29 mouse cellular contexts compared by ENCODE assay signal in genomic region chr17:49764963-49765362, GRCm38 (mm10).
A peak's percentile ranks its signal among the peaks of the same experiment; 100 is the strongest.
DNase-seq lines count a peak whose midpoint lies in the region; ATAC-seq and TF ChIP-seq lines count a peak whose summit lies in the region.
"Had no signal": no experiment of that assay in that cellular context is flagged by ENCODE, and none has a peak within 500 bp of the region (broad histone marks: within the 10 kb centered on the region; RNA-seq: fewer than 3 reads in every experiment).

No protein-coding gene starts in this region.

- H3K4me3 ChIP-seq in lung, embryonic 14.5 days (ENCODE audit: low read depth, low read length), result no peak overlapping the region
- H3K4me3 ChIP-seq in limb, embryonic 10.5 days, result no peak overlapping the region
- H3K4me3 ChIP-seq in gastrocnemius, adult 2 months, result no peak overlapping the region
- H3K4me3 ChIP-seq: embryonic facial prominence, embryonic 12.5 days; embryonic facial prominence, embryonic 15.5 days; heart, adult 2 months; heart, embryonic 10.5 days; heart, embryonic 13.5 days had no signal

- peak; percentile 73 for DNase-seq in lung, embryonic 14.5 days
- no peak for DNase-seq in lung, postnatal 36 days
- peak; percentile 25 for DNase-seq in brain, embryonic 14.5 days (ENCODE audit: low read depth)
- DNase-seq in limb, embryonic 10.5 days (ENCODE audit: low spot score), result peak; percentile 57
- DNase-seq in gastrocnemius, adult 2 months, result no peak
- DNase-seq in thymus, postnatal 0 days (ENCODE audit: low spot score), result no peak
- DNase-seq: adrenal gland, postnatal 10 days; adrenal gland, postnatal 36 days; B cell, adult 2 months; cerebellum, adult 11 months; cerebellum, adult 2 months; cerebellum, postnatal 10 days; cerebellum, postnatal 36 days; forebrain, postnatal 0 days; gastrocnemius, postnatal 10 days; gastrocnemius, postnatal 36 days; heart, adult 2 months; heart, postnatal 14 days; heart, postnatal 4 days had no signal

- no peak overlapping the region for H3K9ac ChIP-seq in lung, embryonic 14.5 days
- H3K9ac ChIP-seq: embryonic facial prominence, embryonic 12.5 days; embryonic facial prominence, embryonic 15.5 days; forebrain, postnatal 0 days; heart, embryonic 13.5 days; hindbrain, embryonic 14.5 days had no signal

- H3K4me2 ChIP-seq in lung, embryonic 14.5 days, result no peak overlapping the region
- H3K4me2 ChIP-seq: embryonic facial prominence, embryonic 12.5 days; embryonic facial prominence, embryonic 15.5 days; heart, embryonic 13.5 days; hindbrain, embryonic 14.5 days had no signal

- no peak overlapping the region for H3K27ac ChIP-seq in lung, embryonic 14.5 days (ENCODE audit: low read depth)
- peak overlapping the region; percentile 19; the same call in 1 of the 2 replicates for H3K27ac ChIP-seq in limb, embryonic 10.5 days
- H3K27ac ChIP-seq in gastrocnemius, adult 2 months, result no peak overlapping the region
- H3K27ac ChIP-seq: embryonic facial prominence, embryonic 12.5 days; embryonic facial prominence, embryonic 15.5 days; heart, adult 2 months; heart, embryonic 10.5 days; heart, embryonic 13.5 days; hindbrain, embryonic 14.5 days; hindbrain, postnatal 0 days had no signal

- no peak for TF ChIP-seq POLR2A in brain, embryonic 14.5 days (IDR thresholded peaks at IDR 0.05; ENCODE audit: borderline replicate concordance, extremely low read depth, insufficient read depth, insufficient read length, poor library complexity, severe bottlenecking)

- 46% methylated on average over 6 of the region's 6 CpGs for WGBS in lung, embryonic 14.5 days
- WGBS in limb, embryonic 10.5 days, result 53% methylated on average over 6 of the region's 6 CpGs

- no peaks in the 10 kb centered on the region for H3K9me3 ChIP-seq in lung, embryonic 14.5 days (ENCODE audit: low read depth, low read length)
- H3K9me3 ChIP-seq in limb, embryonic 10.5 days (replicated peaks), result no peaks in the 10 kb centered on the region
- H3K9me3 ChIP-seq: embryonic facial prominence, embryonic 12.5 days; embryonic facial prominence, embryonic 15.5 days; heart, embryonic 10.5 days; heart, embryonic 13.5 days had no signal

- H3K36me3 ChIP-seq in lung, embryonic 14.5 days (ENCODE audit: insufficient read depth), result no peaks in the 10 kb centered on the region
- no peaks in the 10 kb centered on the region for H3K36me3 ChIP-seq in limb, embryonic 10.5 days
- H3K36me3 ChIP-seq: embryonic facial prominence, embryonic 12.5 days; embryonic facial prominence, embryonic 15.5 days; G1E; heart, embryonic 10.5 days; heart, embryonic 13.5 days had no signal

- ATAC-seq in lung, embryonic 14.5 days (ENCODE audit: insufficient read depth), result peak; percentile 79
- ATAC-seq: forebrain, embryonic 14.5 days; forebrain, postnatal 0 days; hindbrain, postnatal 0 days; inflammation-experienced regulatory T-cells, adult 6 months; Patski had no signal

- H3K4me1 ChIP-seq in lung, embryonic 14.5 days (ENCODE audit: insufficient read depth), result no peaks in the 10 kb centered on the region; the same call in 1 of the 2 replicates
- H3K4me1 ChIP-seq in limb, embryonic 10.5 days, result peaks cover 42% of the 10 kb centered on the region
- H3K4me1 ChIP-seq: embryonic facial prominence, embryonic 15.5 days; heart, embryonic 10.5 days had no signal

- intact Hi-C loops in gastrocnemius, adult 2 months (cut with DNase I), result no loop called here

- no peak for TF ChIP-seq CTCF in lung, embryonic 14.5 days (IDR thresholded peaks at IDR 0.05; ENCODE audit: low read depth)
- no peak for TF ChIP-seq CTCF in brain, embryonic 14.5 days (IDR thresholded peaks at IDR 0.05; ENCODE audit: borderline replicate concordance, extremely low read depth, insufficient read depth, insufficient read length)
- no peak for TF ChIP-seq CTCF in gastrocnemius, adult 2 months (IDR thresholded peaks at IDR 0.05)

- no peaks in the 10 kb centered on the region; the same call in 1 of the 2 replicates for H3K27me3 ChIP-seq in lung, embryonic 14.5 days (ENCODE audit: insufficient read depth, low read length)
- no peaks in the 10 kb centered on the region for H3K27me3 ChIP-seq in limb, embryonic 10.5 days (ENCODE audit: low read depth, poor library complexity, severe bottlenecking)
- H3K27me3 ChIP-seq: embryonic facial prominence, embryonic 12.5 days; embryonic facial prominence, embryonic 15.5 days; heart, embryonic 13.5 days; Patski had no signal

Comparison
In these comparisons a context has a peak if more than half of its experiments do, and no peak if none do; other contexts are left out.
1. DNase-seq: peak in lung, embryonic 14.5 days (single experiment), brain, embryonic 14.5 days (single experiment) and limb, embryonic 10.5 days (single experiment); none in lung, postnatal 36 days (single experiment), gastrocnemius, adult 2 months (single experiment) and thymus, postnatal 0 days (single experiment).